Mouse (Mus musculus) layer of hippocampus, postnatal 25 days (tissue): Measurements from ENCODE around the gene Olfr1170. TPM values are rescaled to one million over a fixed set of nuclear protein-coding genes. Genes with fewer than 3 reads are reported as not detected.

Source experiments
- DNase-seq, 2 experiments: peaks; one replicate each; pipeline ENCODE4 v3.0.0; 2022; ENCODE audit warnings: mixed read lengths in 2 of 2, low spot score in 1 of 2; ENCODE audit errors: extremely low spot score in 1 of 2
- total RNA-seq, 2 experiments: library from RNA; stranded (reverse); gene quantifications; 2 replicates each; pipeline ENCODE4 v1.2.3; 2021

The Olfr1170 gene
- total RNA-seq = not detected

DNA sequence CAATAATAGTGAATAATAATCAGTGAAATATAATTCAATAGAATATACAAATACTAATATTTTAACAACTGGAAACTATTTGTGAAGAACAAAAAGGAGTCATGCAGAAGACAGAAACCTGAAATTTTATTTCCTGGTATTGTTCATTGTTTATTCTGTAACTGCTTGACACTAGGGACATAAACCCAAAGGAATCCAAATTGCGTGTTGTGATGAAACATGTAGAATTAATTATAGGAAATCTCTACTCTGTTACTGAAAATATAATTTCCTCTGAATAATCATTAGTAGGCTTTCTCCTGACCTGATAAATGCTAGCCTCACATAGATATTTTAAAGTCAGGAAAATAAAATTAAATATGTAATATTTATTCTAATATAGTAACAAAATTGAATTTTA is at the start of gene Olfr1170:
Gene Olfr1170, minus strand, starts transcription at position 101 of the 400 bp plus-strand sequence.
- no peak for DNase-seq

DNA sequence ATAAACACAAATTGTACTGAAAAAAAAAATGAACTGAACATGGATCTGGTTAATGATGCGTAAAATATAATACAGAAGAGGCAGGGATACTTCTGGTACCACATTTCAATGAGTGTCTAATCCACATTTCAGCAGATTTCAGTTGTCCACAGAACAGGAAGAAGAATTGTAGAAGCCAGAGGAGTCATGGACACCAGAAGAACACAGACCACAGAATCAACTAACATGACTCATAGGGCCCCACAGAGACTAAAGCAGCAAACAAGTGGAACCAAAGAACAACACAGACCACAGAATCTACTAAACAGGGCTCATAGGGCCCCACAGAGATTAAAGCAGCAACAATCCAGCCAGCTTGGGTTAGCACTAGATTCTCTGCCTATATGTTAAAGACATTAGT is 7.3 kb downstream of the Olfr1170 start:
- DNase-seq = no peak

- no peak for DNase-seq
Observed at GRCm38 (mm10) chr2:88181580-88181979, 46.6 kb downstream of the Olfr1170 start, which contains the start of gene Olfr1168. TSS of gene Olfr1168 (plus strand) at chr2:88181880.

Other genes starting within 250 kb of the Olfr1170 start
- not detected for gene Olfr1158, start 238.2 kb downstream of the Olfr1170 start, total RNA-seq
- not detected for gene Olfr1160, start 220.1 kb downstream of the Olfr1170 start, total RNA-seq
- not detected for gene Olfr1161, start 205.6 kb downstream of the Olfr1170 start, total RNA-seq
- not detected for gene Olfr73, start 190.6 kb downstream of the Olfr1170 start, total RNA-seq
- not detected for gene Olfr1162, start 177.2 kb downstream of the Olfr1170 start, total RNA-seq
- not detected for gene Olfr1163, start 156.5 kb downstream of the Olfr1170 start, total RNA-seq
- not detected for gene Olfr1164, start 134.4 kb downstream of the Olfr1170 start, total RNA-seq
- not detected for gene Olfr1166, start 100.1 kb downstream of the Olfr1170 start, total RNA-seq
- gene Olfr1167, start 73.1 kb downstream of the Olfr1170 start, total RNA-seq = not detected
- gene Olfr1168, start 46.5 kb downstream of the Olfr1170 start, total RNA-seq = not detected
- not detected for gene Olfr1173, start 51.5 kb upstream of the Olfr1170 start, total RNA-seq
- not detected for gene Olfr1174-ps, start 86.8 kb upstream of the Olfr1170 start, total RNA-seq
- gene Olfr1175-ps, start 98.9 kb upstream of the Olfr1170 start, total RNA-seq = not detected
- not detected for gene Olfr1176, start 108.4 kb upstream of the Olfr1170 start, total RNA-seq
- not detected for gene Olfr1177-ps, start 118.2 kb upstream of the Olfr1170 start, total RNA-seq
- gene Olfr1178, start 158.7 kb upstream of the Olfr1170 start, total RNA-seq = not detected
- not detected for gene Olfr1179, start 178.1 kb upstream of the Olfr1170 start, total RNA-seq
- gene Olfr1180, start 190.8 kb upstream of the Olfr1170 start, total RNA-seq = not detected
- not detected for gene Olfr1181, start 197.8 kb upstream of the Olfr1170 start, total RNA-seq
- gene Gm13757, start 220.8 kb upstream of the Olfr1170 start, total RNA-seq = not detected
- not detected for gene Olfr1183, start 226.5 kb upstream of the Olfr1170 start, total RNA-seq